Mouse (Mus musculus): ENCODE results near the gene Bmper.

The Bmper gene

GRCm38 (mm10) chr9:23436751-23437150 lies 213.9 kb downstream of the Bmper start:
- no peak for DNase-seq (ENCODE audit: low spot score)

GRCm38 (mm10) chr9:23438662-23439061 lies 215.8 kb downstream of the Bmper start:
- no peak for DNase-seq (ENCODE audit: low spot score)

GRCm38 (mm10) chr9:23442168-23442567 lies 219.3 kb downstream of the Bmper start:
- DNase-seq (ENCODE audit: low spot score), result no peak

- no peak for DNase-seq (ENCODE audit: low spot score)
Measured at GRCm38 (mm10) chr9:23444975-23445374, 222.1 kb downstream of the Bmper start.

- no peak for DNase-seq (ENCODE audit: low spot score)
Measured at GRCm38 (mm10) chr9:23447271-23447961, 224.5 kb downstream of the Bmper start.

GRCm38 (mm10) chr9:23453309-23453708 lies 230.4 kb downstream of the Bmper start:
- DNase-seq (ENCODE audit: low spot score), result no peak

GRCm38 (mm10) chr9:23457186-23457585 lies 234.3 kb downstream of the Bmper start:
- DNase-seq (ENCODE audit: low spot score), result no peak

GRCm38 (mm10) chr9:23460721-23461120 lies 237.8 kb downstream of the Bmper start:
- no peak for DNase-seq (ENCODE audit: low spot score)

- DNase-seq (ENCODE audit: low spot score), result peak; percentile 75
Measured at GRCm38 (mm10) chr9:23462949-23463608, 240.2 kb downstream of the Bmper start.

- no peak for DNase-seq (ENCODE audit: low spot score)
Measured at GRCm38 (mm10) chr9:23464981-23465630, 242.2 kb downstream of the Bmper start.

- DNase-seq (ENCODE audit: low spot score), result no peak
Measured at GRCm38 (mm10) chr9:23469886-23470285, 247.0 kb downstream of the Bmper start.

- DNase-seq (ENCODE audit: low spot score), result no peak
Measured at GRCm38 (mm10) chr9:23485851-23486250, 263.0 kb downstream of the Bmper start.

GRCm38 (mm10) chr9:23486725-23487378 lies 264.0 kb downstream of the Bmper start:
- DNase-seq (ENCODE audit: low spot score), result peak; percentile 10

- DNase-seq (ENCODE audit: low spot score), result no peak
Measured at GRCm38 (mm10) chr9:23488265-23488664, 265.4 kb downstream of the Bmper start.

- no peak for DNase-seq (ENCODE audit: low spot score)
Measured at GRCm38 (mm10) chr9:23495400-23495799, 272.5 kb downstream of the Bmper start.

- DNase-seq (ENCODE audit: low spot score), result no peak
Measured at GRCm38 (mm10) chr9:23497626-23498025, 274.8 kb downstream of the Bmper start.

- DNase-seq (ENCODE audit: low spot score), result peak; percentile 19
Measured at GRCm38 (mm10) chr9:23533870-23534269, 311.0 kb downstream of the Bmper start.

Data from embryo, embryonic 10.5 days (tissue).